Comparison of ENCODE assay signal across 39 mouse cellular contexts in the genomic region with DNA sequence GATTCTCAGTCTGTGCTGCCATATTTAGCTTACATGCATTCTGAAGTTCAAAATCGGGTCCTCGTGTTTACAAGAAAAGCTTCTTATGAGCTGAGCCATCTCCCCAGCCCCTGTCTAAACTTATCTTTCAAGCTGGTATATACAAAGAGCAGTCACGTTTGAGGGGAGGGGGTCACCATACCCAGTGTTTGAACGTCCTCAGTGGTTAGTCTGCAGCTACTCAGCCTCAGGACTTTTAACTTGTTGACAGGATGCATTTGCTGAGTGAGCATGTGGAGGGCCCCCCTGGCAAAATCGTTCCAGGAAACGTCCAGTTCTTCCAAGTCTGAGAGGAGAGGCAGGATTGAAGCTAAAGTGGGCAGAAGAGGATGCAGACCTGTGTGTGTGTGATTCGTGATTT. TPM values are rescaled to one million over a fixed set of nuclear protein-coding genes. Genes with fewer than 3 reads are reported as not detected.
"Had no signal": no experiment of that assay in that cellular context is flagged by ENCODE, and none has a peak within 500 bp of the region (broad histone marks: within the 10 kb centered on the region; RNA-seq: fewer than 3 reads in every experiment).

No protein-coding gene starts in this region.

- H3K27ac ChIP-seq: embryonic facial prominence, embryonic 10.5 days; embryonic facial prominence, embryonic 12.5 days; embryonic facial prominence, embryonic 13.5 days; embryonic facial prominence, embryonic 15.5 days; forebrain, embryonic 10.5 days; forebrain, embryonic 12.5 days; forebrain, embryonic 13.5 days; forebrain, embryonic 15.5 days; gastrocnemius, adult 2 months; heart, adult 2 months had no signal

- ATAC-seq: forebrain, embryonic 13.5 days; forebrain, embryonic 14.5 days; forebrain, embryonic 15.5 days; forebrain, embryonic 16.5 days; forebrain, postnatal 0 days had no signal

- H3K36me3 ChIP-seq: embryonic facial prominence, embryonic 10.5 days; embryonic facial prominence, embryonic 12.5 days; embryonic facial prominence, embryonic 13.5 days; embryonic facial prominence, embryonic 15.5 days; forebrain, embryonic 10.5 days; forebrain, embryonic 12.5 days; forebrain, embryonic 15.5 days had no signal

- H3K4me2 ChIP-seq: embryonic facial prominence, embryonic 12.5 days; embryonic facial prominence, embryonic 13.5 days; embryonic facial prominence, embryonic 15.5 days; forebrain, embryonic 12.5 days; forebrain, embryonic 13.5 days; forebrain, embryonic 15.5 days had no signal

- DNase-seq: cerebellum, adult 2 months; cerebellum, adult 8-10 months; cerebellum, adult 9-10 months; cerebellum, adult 9-11 months; cerebellum, postnatal 10 days; cerebellum, postnatal 14 days; cerebellum, postnatal 25 days; cerebellum, postnatal 36 days; embryo, embryonic 11 days; forebrain, postnatal 0 days; gastrocnemius, adult 2 months; gastrocnemius, postnatal 10 days; gastrocnemius, postnatal 14 days; gastrocnemius, postnatal 25 days; gastrocnemius, postnatal 36 days; heart, adult 18-20 months; heart, adult 2 months had no signal

- H3K9me3 ChIP-seq: embryonic facial prominence, embryonic 10.5 days; embryonic facial prominence, embryonic 12.5 days; embryonic facial prominence, embryonic 13.5 days; embryonic facial prominence, embryonic 15.5 days; forebrain, embryonic 10.5 days; forebrain, embryonic 12.5 days; forebrain, embryonic 13.5 days; forebrain, embryonic 15.5 days had no signal

- H3K4me1 ChIP-seq: embryonic facial prominence, embryonic 10.5 days; embryonic facial prominence, embryonic 12.5 days; embryonic facial prominence, embryonic 13.5 days; embryonic facial prominence, embryonic 15.5 days; forebrain, embryonic 12.5 days; forebrain, embryonic 13.5 days; forebrain, embryonic 15.5 days had no signal

- H3K4me3 ChIP-seq: embryonic facial prominence, embryonic 10.5 days; embryonic facial prominence, embryonic 12.5 days; embryonic facial prominence, embryonic 13.5 days; embryonic facial prominence, embryonic 15.5 days; erythroblast, embryonic 14.5 days; forebrain, embryonic 10.5 days; forebrain, embryonic 12.5 days; forebrain, embryonic 13.5 days; forebrain, embryonic 15.5 days; gastrocnemius, adult 2 months; heart, adult 2 months had no signal

- H3K27me3 ChIP-seq: embryonic facial prominence, embryonic 12.5 days; embryonic facial prominence, embryonic 13.5 days; embryonic facial prominence, embryonic 15.5 days; forebrain, embryonic 12.5 days; forebrain, embryonic 13.5 days; forebrain, embryonic 15.5 days had no signal

- H3K9ac ChIP-seq: embryonic facial prominence, embryonic 12.5 days; embryonic facial prominence, embryonic 13.5 days; embryonic facial prominence, embryonic 15.5 days; forebrain, embryonic 12.5 days; forebrain, embryonic 13.5 days; forebrain, embryonic 15.5 days; forebrain, postnatal 0 days had no signal

RNA-seq across cellular contexts. Expression of a gene that starts 8.7 kb away (rescaled TPM):
- total RNA-seq: common myeloid progenitor, adult 5-6 weeks; forebrain, postnatal 0 days; gastrocnemius, adult 18-20 months; gastrocnemius, adult 2 months; gastrocnemius, adult 8-10 months; gastrocnemius, postnatal 10 days; gastrocnemius, postnatal 14 days; gastrocnemius, postnatal 25 days; gastrocnemius, postnatal 36 days; gastrocnemius, postnatal 4 days; granulocyte monocyte progenitor cell, adult 5-6 weeks had no signal
- polyA plus RNA-seq: cerebellum, adult 2 months; cortical plate, adult 2 months; embryonic facial prominence, embryonic 10.5 days; embryonic facial prominence, embryonic 11.5 days; embryonic facial prominence, embryonic 12.5 days; embryonic facial prominence, embryonic 13.5 days; erythroblast, embryonic 14.5 days; forebrain, embryonic 10.5 days; forebrain, embryonic 11.5 days; forebrain, embryonic 12.5 days; forebrain, embryonic 13.5 days; forebrain, embryonic 14.5 days; forebrain, embryonic 15.5 days; forebrain, embryonic 16.5 days; forebrain, postnatal 0 days; frontal cortex, adult 2 months had no signal

RNA-seq across cellular contexts. Expression of a gene that starts 43.3 kb away (rescaled TPM):
- total RNA-seq: common myeloid progenitor, adult 5-6 weeks; gastrocnemius, adult 18-20 months; gastrocnemius, adult 2 months; gastrocnemius, adult 8-10 months; gastrocnemius, postnatal 10 days; gastrocnemius, postnatal 14 days; gastrocnemius, postnatal 25 days; gastrocnemius, postnatal 36 days; gastrocnemius, postnatal 4 days; granulocyte monocyte progenitor cell, adult 5-6 weeks; heart, adult 2 months had no signal
- polyA plus RNA-seq: erythroblast, embryonic 14.5 days had no signal

RNA-seq across cellular contexts. Expression of a gene that starts 46.7 kb away (rescaled TPM):
- total RNA-seq: common myeloid progenitor, adult 5-6 weeks; forebrain, postnatal 0 days; gastrocnemius, adult 18-20 months; gastrocnemius, adult 2 months; gastrocnemius, adult 8-10 months; gastrocnemius, postnatal 10 days; gastrocnemius, postnatal 14 days; gastrocnemius, postnatal 25 days; gastrocnemius, postnatal 36 days; gastrocnemius, postnatal 4 days; granulocyte monocyte progenitor cell, adult 5-6 weeks; heart, adult 18-20 months; heart, adult 2 months had no signal
- polyA plus RNA-seq: cerebellum, adult 2 months; cortical plate, adult 2 months; embryonic facial prominence, embryonic 10.5 days; embryonic facial prominence, embryonic 11.5 days; embryonic facial prominence, embryonic 12.5 days; embryonic facial prominence, embryonic 13.5 days; embryonic facial prominence, embryonic 14.5 days; embryonic facial prominence, embryonic 15.5 days; erythroblast, embryonic 14.5 days; forebrain, embryonic 10.5 days; forebrain, embryonic 11.5 days; forebrain, embryonic 12.5 days; forebrain, embryonic 13.5 days; forebrain, embryonic 14.5 days; forebrain, embryonic 15.5 days; forebrain, embryonic 16.5 days; forebrain, postnatal 0 days; frontal cortex, adult 2 months; heart, adult 2 months had no signal

RNA-seq across cellular contexts. Expression of a gene that starts 55.1 kb away (rescaled TPM):
- total RNA-seq: common myeloid progenitor, adult 5-6 weeks; gastrocnemius, adult 18-20 months; gastrocnemius, adult 2 months; gastrocnemius, adult 8-10 months; gastrocnemius, postnatal 25 days; gastrocnemius, postnatal 36 days; granulocyte monocyte progenitor cell, adult 5-6 weeks; heart, adult 18-20 months; heart, adult 2 months had no signal
- polyA plus RNA-seq: embryonic facial prominence, embryonic 10.5 days; embryonic facial prominence, embryonic 11.5 days; embryonic facial prominence, embryonic 12.5 days; embryonic facial prominence, embryonic 13.5 days; embryonic facial prominence, embryonic 14.5 days; embryonic facial prominence, embryonic 15.5 days; erythroblast, embryonic 14.5 days; forebrain, embryonic 10.5 days; forebrain, embryonic 11.5 days; forebrain, embryonic 12.5 days; forebrain, embryonic 13.5 days; forebrain, embryonic 14.5 days; forebrain, embryonic 15.5 days; forebrain, embryonic 16.5 days; gonadal fat pad, adult 2 months; heart, adult 2 months had no signal
